Mouse (Mus musculus): ENCODE results near the gene Ms4a10.

The Ms4a10 gene

GRCm38 (mm10) chr19:10918321-10918991 lies 56.0 kb downstream of the Ms4a10 start:
- no peak for DNase-seq (ENCODE audit: low spot score in 2 of 2)

- no peak for DNase-seq (ENCODE audit: low spot score in 2 of 2)
Measured at GRCm38 (mm10) chr19:10916506-10916905, 58.0 kb downstream of the Ms4a10 start.

- DNase-seq (ENCODE audit: low spot score in 2 of 2), result no peak
Measured at GRCm38 (mm10) chr19:10914870-10915269, 59.6 kb downstream of the Ms4a10 start.

- no peak for DNase-seq (ENCODE audit: low spot score in 2 of 2)
Measured at GRCm38 (mm10) chr19:10914291-10914690, 60.2 kb downstream of the Ms4a10 start.

Data from spleen, postnatal 36 days (tissue).